Mouse (Mus musculus) stomach, postnatal 0 days (tissue): Measurements from ENCODE around the gene Myct1.

Source experiments
- CTCF ChIP-seq: IDR thresholded peaks from 2 replicates; pipeline ENCODE4 v1.5.1; 2016; ENCODE audit warnings: antibody characterized with exemption, low read depth, mild to moderate bottlenecking, moderate library complexity
- EP300 ChIP-seq: optimal IDR thresholded peaks from 2 replicates; pipeline ENCODE3; 2016; ENCODE audit warnings: antibody characterized with exemption

GRCm38 (mm10) chr10:5608874-5609273 lies 15.3 kb downstream of the Myct1 start:
- TF ChIP-seq CTCF (no peak), EP300 (no peak)
